Mouse (Mus musculus) monocyte, adult 5-6 weeks (primary cell): ENCODE results near the gene Ugt1a6b. TPM values are rescaled to one million over a fixed set of nuclear protein-coding genes. Genes with fewer than 3 reads are reported as not detected.
"Not testable (repeated sequence)": the region's sequence is repeated elsewhere in the genome, so short reads cannot be mapped to it uniquely, and the experiment has no call there.

ENCODE experiments used
- ATAC-seq: fragments of 153-309, 156-312 bp; replicated peaks from 2 replicates; pipeline ENCODE4 v1.8.0; 2017; ENCODE audit warnings: mild to moderate bottlenecking; ENCODE audit not compliant: low TSS enrichment, insufficient number of reproducible peaks, severe bottlenecking, poor library complexity, low FRiP score
- total RNA-seq: library from RNA; stranded (forward); fragments of 200-1000, 200-491, 200-594 nt; gene quantifications from 3 replicates; pipeline ENCODE4 v1.2.3, GENCODE M21; 2017

The Ugt1a6b gene
- total RNA-seq, 1 experiment from 2014 or later = 4.0 TPM

DNA sequence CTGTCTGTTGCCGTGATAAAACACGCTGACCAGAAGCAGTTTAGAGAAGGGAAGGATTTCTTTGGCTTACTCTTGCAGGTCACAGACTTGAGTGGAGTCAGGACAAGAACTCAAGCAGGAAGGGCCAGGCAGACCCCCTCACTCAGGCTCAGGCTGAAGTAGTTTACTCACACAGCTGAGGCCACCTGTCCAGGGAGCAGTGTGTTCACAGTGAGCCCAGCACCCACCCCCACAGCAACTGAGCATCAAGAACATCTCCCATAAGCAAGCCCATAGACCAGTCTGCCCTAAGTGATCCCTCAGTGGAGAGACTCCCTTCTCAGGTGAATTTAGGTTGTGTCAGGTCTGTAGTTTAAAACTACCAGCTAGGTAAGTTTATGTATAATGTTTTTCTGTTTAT, 6.6 kb downstream of the Ugt1a6b start:
- not testable (repeated sequence) for ATAC-seq

- not testable (repeated sequence) for ATAC-seq
These were observed 9.7 kb downstream of the Ugt1a6b start for GRCm38 (mm10) chr1:88112769-88113168.

- peak; percentile 76 for ATAC-seq
These were observed 17.5 kb downstream of the Ugt1a6b start for GRCm38 (mm10) chr1:88120550-88120949.

GRCm38 (mm10) chr1:88121521-88121920, 18.5 kb downstream of the Ugt1a6b start:
- not testable (repeated sequence) for ATAC-seq

- ATAC-seq = peak; percentile 74
These were observed 22.8 kb downstream of the Ugt1a6b start for GRCm38 (mm10) chr1:88125827-88126360.

GRCm38 (mm10) chr1:88129091-88129490, 26.0 kb downstream of the Ugt1a6b start:
- not testable (repeated sequence) for ATAC-seq

DNA sequence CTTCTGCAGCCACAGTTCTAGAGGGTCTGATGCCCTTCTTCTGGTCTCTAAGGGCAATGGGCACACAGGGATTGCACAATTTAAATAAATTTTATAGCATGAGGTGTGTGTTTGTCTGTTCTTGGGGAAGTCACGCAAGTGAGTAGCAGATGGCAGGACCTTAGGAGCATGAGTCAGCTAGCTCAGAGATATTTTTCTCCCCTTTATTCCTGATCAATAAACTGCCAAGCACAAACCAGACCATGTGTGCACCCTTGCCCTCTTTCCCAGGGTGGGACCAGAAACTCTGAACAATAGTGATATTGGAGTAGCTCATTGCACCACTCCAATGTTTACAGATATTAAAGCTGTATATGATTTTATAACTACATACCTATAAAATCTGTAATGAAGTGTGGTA, 27.2 kb downstream of the Ugt1a6b start:
- not testable (repeated sequence) for ATAC-seq

GRCm38 (mm10) chr1:88133908-88134456, 30.9 kb downstream of the Ugt1a6b start:
- ATAC-seq = no peak

GRCm38 (mm10) chr1:88134457-88135011, 31.5 kb downstream of the Ugt1a6b start, which contains the start of gene Ugt1a6a:
Gene Ugt1a6a, plus strand, starts transcription at chr1:88134809.
- ATAC-seq = peak; percentile 84

GRCm38 (mm10) chr1:88135229-88135904, 32.3 kb downstream of the Ugt1a6b start:
- not testable (repeated sequence) for ATAC-seq

GRCm38 (mm10) chr1:88136646-88137045, 33.6 kb downstream of the Ugt1a6b start:
- ATAC-seq = no peak

DNA sequence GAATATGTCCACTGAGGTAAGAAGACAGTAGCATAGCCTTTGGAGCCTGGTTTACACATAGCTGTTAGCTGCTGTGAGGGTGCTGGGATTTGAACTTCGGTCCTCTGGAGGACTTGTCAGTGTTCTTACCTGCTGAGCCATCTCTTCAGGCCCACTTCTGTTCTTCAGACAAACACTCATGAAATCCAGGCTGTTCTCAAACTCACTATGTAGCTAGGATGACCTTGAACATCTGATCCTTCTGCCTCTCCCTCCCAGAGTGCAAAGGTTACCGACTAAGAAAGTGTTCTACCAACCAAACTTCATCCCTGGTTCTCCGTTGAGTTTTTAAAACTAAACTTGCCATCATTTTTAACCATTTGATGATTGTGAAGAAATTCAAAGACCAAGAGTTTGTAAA, 34.2 kb downstream of the Ugt1a6b start:
- no peak for ATAC-seq

DNA sequence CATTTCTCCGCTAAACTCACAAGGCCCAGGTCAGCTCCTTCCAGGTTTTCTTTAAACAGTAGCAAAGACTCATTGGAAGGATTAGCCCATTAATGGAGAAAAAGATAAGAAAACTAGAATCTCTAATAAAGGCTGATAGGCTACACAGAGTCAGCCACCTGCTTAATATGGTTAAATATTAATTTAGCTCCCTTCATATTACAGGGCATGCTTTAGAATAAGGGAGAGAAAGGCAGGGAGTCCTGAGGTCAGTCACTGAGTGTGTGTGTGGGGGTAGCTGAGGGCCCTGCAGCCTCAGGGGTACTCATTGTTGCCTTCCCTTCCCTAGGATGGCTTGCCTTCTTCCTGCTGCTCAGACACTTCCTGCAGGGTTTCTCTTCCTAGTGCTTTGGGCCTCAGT, 35.1 kb downstream of the Ugt1a6b start:
- no peak for ATAC-seq

DNA sequence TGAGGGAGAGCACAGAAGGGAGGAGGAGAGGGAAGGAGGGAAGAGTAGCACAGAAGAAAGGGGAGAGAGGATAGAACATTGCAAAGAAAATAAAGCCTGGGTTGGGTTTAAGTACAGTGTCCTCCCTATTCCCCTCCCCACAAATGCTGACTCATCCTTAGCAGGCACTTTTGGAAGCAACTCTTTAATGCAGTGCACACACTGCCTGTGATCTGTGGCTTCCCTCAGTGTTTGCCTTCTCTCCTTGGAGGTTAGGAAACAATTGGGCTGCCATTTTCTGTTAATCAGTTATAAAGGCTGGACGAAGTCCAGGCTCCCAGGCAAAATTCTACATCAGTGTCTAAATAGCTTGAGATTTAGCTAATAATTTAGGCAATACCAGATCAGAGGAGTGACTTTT, 37.4 kb downstream of the Ugt1a6b start:
- not testable (repeated sequence) for ATAC-seq

DNA sequence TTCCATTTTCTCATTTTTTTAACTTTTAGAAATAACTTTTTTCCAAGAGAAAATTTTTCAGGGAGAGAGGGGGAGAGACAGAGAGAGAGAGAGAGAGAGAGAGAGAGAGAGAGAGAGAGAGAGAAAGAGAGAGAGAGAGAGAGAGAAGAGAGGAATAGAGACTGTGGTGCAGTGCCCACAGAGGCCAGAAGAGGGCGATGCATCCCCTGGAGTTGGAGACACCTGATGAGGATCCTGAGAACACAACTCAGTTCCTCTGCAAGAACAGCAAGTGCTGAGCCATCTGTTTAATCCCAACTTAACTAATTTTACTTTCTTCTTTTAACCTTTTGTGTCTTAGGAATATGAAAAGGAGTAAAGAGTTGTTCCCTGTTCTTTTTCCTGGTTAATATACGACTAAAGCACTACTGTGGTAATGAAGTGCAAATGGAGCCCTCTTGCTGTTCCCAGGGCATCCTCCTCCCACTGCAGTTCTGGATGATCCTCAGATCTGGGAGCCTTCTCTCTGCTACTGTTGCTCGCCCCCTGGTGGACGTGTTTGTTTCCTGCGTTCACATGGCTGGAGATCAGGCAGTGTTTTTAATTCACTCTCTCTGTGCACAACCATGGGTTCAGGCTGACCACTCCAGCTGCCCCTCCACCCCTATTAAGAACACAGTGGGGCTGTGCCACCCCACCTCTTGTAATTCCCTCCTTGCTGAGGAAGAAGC, 41.1 kb downstream of the Ugt1a6b start:
- ATAC-seq = peak; percentile 80

DNA sequence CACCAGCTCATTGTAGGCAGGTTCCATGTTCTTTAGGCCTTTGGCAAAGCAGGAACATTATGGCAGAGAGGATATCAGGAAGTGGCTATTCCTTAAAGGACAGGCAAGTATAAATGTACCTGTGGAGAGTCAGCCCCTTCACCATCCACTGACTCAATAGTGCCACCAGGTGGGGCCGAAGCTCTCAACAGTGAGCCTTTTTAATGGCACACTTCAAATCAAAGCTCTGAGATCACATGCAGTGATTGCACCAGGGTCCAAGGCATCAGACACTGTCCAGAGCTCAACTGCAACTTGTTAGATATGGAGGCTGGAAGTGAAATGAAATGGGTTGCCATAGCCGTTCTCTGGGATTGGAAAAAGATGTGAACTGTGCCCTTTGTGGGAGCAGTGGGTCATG, 42.2 kb downstream of the Ugt1a6b start:
- ATAC-seq = not testable (repeated sequence)

- ATAC-seq = peak; percentile 57; the same call in 1 of the 2 replicates
These were observed 47.1 kb downstream of the Ugt1a6b start for GRCm38 (mm10) chr1:88150133-88150532.

GRCm38 (mm10) chr1:88158430-88158829, 55.4 kb downstream of the Ugt1a6b start:
- peak; percentile 43; the same call in 1 of the 2 replicates for ATAC-seq

DNA sequence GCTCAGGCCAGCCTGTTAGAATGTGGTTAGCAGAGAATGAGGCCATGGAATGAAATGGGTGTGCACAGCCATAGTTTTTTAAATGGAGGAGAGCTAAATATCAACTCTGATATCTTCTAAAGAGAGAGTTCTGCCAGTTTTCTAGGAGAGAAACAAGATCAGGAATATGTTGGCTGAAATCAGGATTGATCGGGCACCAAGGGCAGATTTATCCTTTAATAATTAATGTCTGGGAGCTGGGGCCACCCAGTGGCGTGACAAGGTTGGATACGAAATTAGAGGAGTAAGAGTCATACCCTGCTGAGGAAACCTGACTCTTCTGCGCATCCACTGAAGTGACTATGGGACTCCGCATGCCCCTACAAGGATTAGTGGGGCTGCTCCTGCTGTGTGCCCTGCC, 62.7 kb downstream of the Ugt1a6b start, which contains the start of gene Ugt1a5:
Ugt1a5 (plus strand) TSS at position 302 of the 400 bp plus-strand sequence.
- ATAC-seq = no peak
